Mouse (Mus musculus) heart, embryonic 14.5 days (tissue): ENCODE measurements around the gene Uck2. TPM values are rescaled to one million over a fixed set of nuclear protein-coding genes. Genes with fewer than 3 reads are reported as not detected.

ENCODE experiments used
- ATAC-seq: fragments of 200-750 bp; cut with Nextera tagmentation; 2 replicates; pipeline ENCODE4 v1.8.0; 2017; ENCODE audit warnings: low read depth, moderate TSS enrichment; ENCODE audit not compliant: insufficient number of reproducible peaks, insufficient read depth, low FRiP score
- H3K27ac ChIP-seq, 2 experiments: fragments of 200-500 bp in 1 of 2; fragments of 300-500 bp in 1 of 2; sonication (generic) in 1 of 2; replicated peaks in 1 of 2; 2 replicates each; pipeline ENCODE4 v1.5.1; 2012 to 2014; ENCODE audit warnings: low read depth in 2 of 2, low read length in 2 of 2, control low read depth in 1 of 2, mild to moderate bottlenecking in 1 of 2, mixed read lengths in 1 of 2; ENCODE audit not compliant: control insufficient read depth in 1 of 2, insufficient read depth in 1 of 2
- H3K27me3 ChIP-seq: fragments of 300-500 bp; sonication (generic); 2 replicates; pipeline ENCODE4 v1.6.1; 2014; ENCODE audit warnings: mild to moderate bottlenecking, low read length, control low read depth; ENCODE audit not compliant: control insufficient read depth, insufficient read depth
- H3K36me3 ChIP-seq: fragments of 300-500 bp; sonication (generic); 2 replicates; pipeline ENCODE4 v1.6.1; 2014; ENCODE audit warnings: mild to moderate bottlenecking, control low read depth, low read length, mixed read lengths; ENCODE audit not compliant: control insufficient read depth, insufficient read depth
- H3K4me1 ChIP-seq, 2 experiments: fragments of 200-500 bp in 1 of 2; fragments of 300-500 bp in 1 of 2; sonication (generic) in 1 of 2; 2 replicates each; pipeline ENCODE4 v1.6.1; 2012 to 2014; ENCODE audit warnings: low read length in 2 of 2, control low read depth in 1 of 2, mixed read lengths in 1 of 2; ENCODE audit not compliant: control insufficient read depth in 2 of 2, insufficient read depth in 2 of 2
- H3K4me2 ChIP-seq: fragments of 300-500 bp; sonication (generic); 2 replicates; pipeline ENCODE4 v1.6.1; 2014; ENCODE audit warnings: mild to moderate bottlenecking, low read length
- H3K4me3 ChIP-seq, 2 experiments: fragments of 200-500 bp in 1 of 2; fragments of 300-500 bp in 1 of 2; sonication (generic) in 1 of 2; 2 replicates each; pipeline ENCODE4 v1.5.1; 2012 to 2014; ENCODE audit warnings: low read length in 2 of 2, mild to moderate bottlenecking in 2 of 2, control low read depth in 1 of 2, low read depth in 1 of 2, moderate library complexity in 1 of 2; ENCODE audit not compliant: control insufficient read depth in 1 of 2, insufficient read depth in 1 of 2
- H3K9ac ChIP-seq: fragments of 300-500 bp; sonication (generic); 2 replicates; pipeline ENCODE4 v1.6.1; 2014; ENCODE audit warnings: mild to moderate bottlenecking, low read length
- H3K9me3 ChIP-seq: fragments of 300-500 bp; sonication (generic); 2 replicates; pipeline ENCODE4 v1.6.1; 2016; ENCODE audit warnings: low read length, control low read depth; ENCODE audit not compliant: control insufficient read depth
- WGBS: fragments of 180-500 bp; shearing (Covaris S2); extraction: QIAGEN DNeasy Blood & Tissue Kit; methylation state at CpG from one replicate; pipeline ENCODE4 v1.1.7; 2014; 5-methylcytosine and 5-hydroxymethylcytosine counted together
- polyA plus RNA-seq: library from polyadenylated mRNA; unstranded; fragments of >200 nt; fragmentation: Nextera tagmentation; extraction: Ambion mirVana; gene quantifications from 2 replicates; pipeline ENCODE4 v1.2.1, GENCODE M21; 2014

The Uck2 gene
- polyA plus RNA-seq, 1 experiment from 2014 or later: 39.2 TPM

- no peaks in the 10 kb centered on the region for H3K9me3 ChIP-seq
- no peak for ATAC-seq
Observed at GRCm38 (mm10) chr1:167306451-167307240, 21.5 kb upstream of the Uck2 start.

DNA sequence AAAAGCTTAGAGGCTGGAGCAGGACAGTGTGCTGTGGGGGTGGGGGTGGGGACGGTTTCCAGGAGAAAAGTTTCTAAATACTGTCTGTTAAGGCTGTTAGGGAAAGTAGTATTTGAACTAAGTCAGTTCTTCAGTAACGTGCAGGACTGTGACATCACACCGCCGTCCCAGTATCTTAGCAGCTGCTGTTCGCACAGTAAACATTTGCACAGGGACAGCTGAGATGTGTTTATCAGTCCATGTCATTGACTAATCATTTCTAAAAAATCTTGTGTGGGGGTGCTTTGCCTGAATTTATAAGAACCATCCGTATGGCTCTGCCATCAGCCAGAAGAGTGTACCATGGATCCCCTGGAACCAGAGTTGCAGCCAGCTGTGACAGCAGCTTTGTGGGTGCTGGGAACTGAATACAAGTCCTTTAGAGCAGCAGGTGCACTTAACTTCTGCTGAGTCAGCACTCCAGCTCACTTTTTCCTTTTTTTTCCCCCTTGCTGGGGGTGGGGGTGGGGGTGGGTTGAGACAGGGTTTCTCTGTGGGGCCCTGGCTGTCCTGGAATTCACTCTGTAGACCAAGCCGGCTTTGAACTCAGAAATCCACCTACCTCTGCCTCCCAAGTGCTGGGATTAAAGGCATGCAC, 20.5 kb upstream of the Uck2 start:
- Histone ChIP-seq H3K9me3 (no peaks in the 10 kb centered on the region), H3K4me2 (no peak overlapping the region), H3K9ac (no peak overlapping the region), H3K27me3 (no peaks in the 10 kb centered on the region), H3K36me3 (0 out of 2 replicates have a peak, but pooled peaks cover 8% of the 10 kb centered on the region), H3K27ac (no peak overlapping the region), H3K4me3 (no peak overlapping the region), H3K4me1 (peaks cover 3 to 7% of the 10 kb centered on the region in 2 experiments; a peak in 3 of 4 replicates)
- ATAC-seq: no peak
- 70% methylated on average over 7 of the region's 7 CpGs for WGBS

More at GRCm38 (mm10) chr1:167306451-167307240, 21.5 kb upstream of the Uck2 start:
- Histone ChIP-seq H3K4me2 (no peak overlapping the region), H3K36me3 (peaks cover 15% of the 10 kb centered on the region; the same call in 1 of the 2 replicates), H3K4me1 (peaks cover 3 to 7% of the 10 kb centered on the region in 2 experiments; a peak in 3 of 4 replicates), H3K27me3 (no peaks in the 10 kb centered on the region), H3K4me3 (no peak overlapping the region), H3K27ac (no peak overlapping the region), H3K9ac (no peak overlapping the region)
- 62% methylated on average over 5 of the region's 5 CpGs for WGBS

GRCm38 (mm10) chr1:167300122-167300521, 15.0 kb upstream of the Uck2 start:
- H3K36me3 ChIP-seq: no peaks in the 10 kb centered on the region
- 75% methylated on average over 2 of the region's 2 CpGs for WGBS
- H3K9me3 ChIP-seq: no peaks in the 10 kb centered on the region
- H3K27ac ChIP-seq: no peak overlapping the region
- H3K4me3 ChIP-seq: no peak overlapping the region
- no peaks in the 10 kb centered on the region for H3K27me3 ChIP-seq
- no peak overlapping the region for H3K9ac ChIP-seq
- H3K4me2 ChIP-seq: no peak overlapping the region
- ATAC-seq: no peak
- no peaks in the 10 kb centered on the region for H3K4me1 ChIP-seq

- no peak overlapping the region for H3K4me3 ChIP-seq
- H3K27me3 ChIP-seq: no peaks in the 10 kb centered on the region
- 70% methylated on average over 13 of the region's 13 CpGs for WGBS
- no peak overlapping the region for H3K9ac ChIP-seq
- H3K36me3 ChIP-seq: no peaks in the 10 kb centered on the region
- H3K9me3 ChIP-seq: no peaks in the 10 kb centered on the region
- H3K4me1 ChIP-seq: peaks cover 4 to 5% of the 10 kb centered on the region in 2 experiments; a peak in 2 of 4 replicates
- H3K27ac ChIP-seq: no peak overlapping the region
- no peak overlapping the region for H3K4me2 ChIP-seq
- no peak for ATAC-seq
Observed at GRCm38 (mm10) chr1:167295679-167296402, 10.7 kb upstream of the Uck2 start.

DNA sequence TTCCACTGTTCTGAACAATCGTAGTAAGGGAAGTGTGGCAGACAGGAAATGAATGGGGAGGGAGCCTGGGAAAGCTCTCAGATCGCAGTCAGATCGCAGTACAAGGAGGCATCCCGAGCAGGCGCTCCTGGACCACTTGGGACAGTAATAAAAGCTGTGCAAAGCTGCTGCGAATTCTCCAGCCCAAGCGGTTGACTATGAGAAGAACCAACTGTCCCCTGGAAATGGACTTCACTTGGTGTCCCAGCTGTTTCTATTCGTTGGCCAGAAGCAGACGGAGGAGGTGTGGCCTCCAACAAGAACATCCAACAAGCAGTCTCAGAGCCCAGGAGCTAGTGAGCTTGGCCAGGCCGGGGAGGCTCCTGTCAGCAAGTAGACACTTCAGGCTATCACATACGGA, 7.3 kb upstream of the Uck2 start:
- no peaks in the 10 kb centered on the region for H3K9me3 ChIP-seq
- no peak for ATAC-seq

DNA sequence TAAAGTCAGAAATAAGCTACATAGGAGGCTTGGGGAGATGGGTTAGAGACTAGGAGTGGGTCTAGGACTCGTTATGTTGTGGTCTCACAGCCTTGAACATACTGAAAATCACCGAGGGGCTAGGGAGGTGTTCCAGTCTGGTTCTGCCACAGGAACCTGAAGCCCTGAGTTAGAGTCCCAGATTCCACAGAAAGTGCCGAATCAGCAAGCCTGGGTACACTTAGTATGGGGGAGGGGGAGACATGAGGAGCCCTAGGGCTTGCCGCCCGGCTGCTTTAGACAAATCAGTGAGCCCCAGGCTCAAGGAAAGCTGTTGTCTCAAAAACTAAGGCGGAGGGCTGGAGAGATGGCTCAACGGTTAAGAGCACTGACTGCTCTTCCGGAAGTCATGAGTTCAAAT, 6.5 kb upstream of the Uck2 start:
- Histone ChIP-seq H3K36me3 (no peaks in the 10 kb centered on the region), H3K9me3 (no peaks in the 10 kb centered on the region), H3K4me3 (no peak overlapping the region), H3K4me2 (no peak overlapping the region), H3K27ac (no peak overlapping the region), H3K4me1 (peaks cover 10 to 14% of the 10 kb centered on the region in 2 experiments; a peak in 3 of 4 replicates), H3K27me3 (no peaks in the 10 kb centered on the region), H3K9ac (no peak overlapping the region)
- 79% methylated on average over 8 of the region's 8 CpGs for WGBS
- no peak for ATAC-seq

More for the DNA sequence above, 7.3 kb upstream of the Uck2 start:
- 15% methylated on average over 11 of the region's 11 CpGs for WGBS
- H3K27ac ChIP-seq: no peak overlapping the region
- no peak overlapping the region for H3K4me3 ChIP-seq
- peaks cover 10 to 14% of the 10 kb centered on the region in 2 experiments; a peak in 3 of 4 replicates for H3K4me1 ChIP-seq
- H3K9ac ChIP-seq: no peak overlapping the region
- no peaks in the 10 kb centered on the region for H3K27me3 ChIP-seq
- H3K36me3 ChIP-seq: no peaks in the 10 kb centered on the region
- H3K4me2 ChIP-seq: peak overlapping the region; percentile 39

DNA sequence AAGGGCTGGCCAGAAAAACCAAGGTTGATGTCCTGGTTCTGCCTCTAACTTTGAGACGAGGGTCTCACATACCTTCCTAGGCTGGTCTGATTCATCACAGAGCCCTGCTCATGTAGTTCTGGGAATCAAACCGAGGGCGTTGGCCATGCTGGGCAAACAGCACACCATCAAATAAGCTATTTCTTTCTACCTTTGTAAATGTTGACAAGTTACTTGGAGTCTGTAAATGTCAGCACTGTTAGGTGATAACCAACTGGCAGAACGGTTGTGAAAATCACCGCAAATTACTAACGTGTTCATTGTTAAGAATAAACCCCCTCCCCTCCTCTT, 5.1 kb upstream of the Uck2 start:
- Histone ChIP-seq H3K4me2 (no peak overlapping the region), H3K27ac (no peak overlapping the region), H3K4me3 (no peak overlapping the region), H3K4me1 (peaks cover 13 to 18% of the 10 kb centered on the region in 2 experiments; a peak in 3 of 4 replicates), H3K9me3 (no peaks in the 10 kb centered on the region), H3K36me3 (no peaks in the 10 kb centered on the region), H3K9ac (no peak overlapping the region), H3K27me3 (no peaks in the 10 kb centered on the region)
- WGBS: 24% methylated on average over 6 of the region's 6 CpGs
- ATAC-seq: no peak
